Mouse (Mus musculus) stomach, postnatal 0 days (tissue): ENCODE measurements around the gene Nkiras1. TPM values are rescaled to one million over a fixed set of nuclear protein-coding genes. Genes with fewer than 3 reads are reported as not detected.
A peak's percentile ranks its signal among the peaks of the same experiment; 100 is the strongest.

Experiments used
- ATAC-seq: fragments of 200-750 bp; cut with Nextera tagmentation; 2 replicates; pipeline ENCODE4 v1.8.0; 2017; ENCODE audit not compliant: low FRiP score, low TSS enrichment
- DNase-seq: peaks from one replicate; pipeline ENCODE4 v3.0.0-alpha.2; 2016; ENCODE audit warnings: low spot score
- H3K27ac ChIP-seq: fragments of 300-500 bp; sonication (generic); replicated peaks from 2 replicates; pipeline ENCODE4 v1.5.1; 2014; ENCODE audit warnings: mild to moderate bottlenecking, control low read depth
- H3K27me3 ChIP-seq: fragments of 300-500 bp; sonication (generic); 2 replicates; pipeline ENCODE4 v1.6.1; 2014; ENCODE audit warnings: low read length; ENCODE audit not compliant: control insufficient read depth, insufficient read depth
- H3K36me3 ChIP-seq: fragments of 300-500 bp; sonication (generic); 2 replicates; pipeline ENCODE4 v1.6.1; 2014; ENCODE audit warnings: low read length, mixed read lengths; ENCODE audit not compliant: control insufficient read depth, insufficient read depth
- H3K4me1 ChIP-seq: fragments of 300-500 bp; sonication (generic); replicated peaks from 2 replicates; pipeline ENCODE4 v1.6.1; 2014; ENCODE audit warnings: antibody characterized with exemption; ENCODE audit not compliant: control insufficient read depth, insufficient read depth
- H3K4me2 ChIP-seq: fragments of 300-500 bp; sonication (generic); replicated peaks from 2 replicates; pipeline ENCODE4 v1.6.1; 2014; ENCODE audit warnings: low read depth, mild to moderate bottlenecking, control low read depth, moderate library complexity
- H3K4me3 ChIP-seq: fragments of 300-500 bp; sonication (generic); 2 replicates; pipeline ENCODE4 v1.5.1; 2014; ENCODE audit warnings: low read depth, low read length, control low read depth
- H3K9ac ChIP-seq: fragments of 300-500 bp; sonication (generic); 2 replicates; pipeline ENCODE4 v1.6.1; 2014; ENCODE audit warnings: mild to moderate bottlenecking, low read length, control low read depth, mixed read lengths
- H3K9me3 ChIP-seq: fragments of 300-500 bp; sonication (generic); 2 replicates; pipeline ENCODE4 v1.6.1; 2016; ENCODE audit warnings: low read length; ENCODE audit not compliant: control insufficient read depth
- CTCF ChIP-seq: IDR thresholded peaks from 2 replicates; pipeline ENCODE4 v1.5.1; 2016; ENCODE audit warnings: antibody characterized with exemption, low read depth, mild to moderate bottlenecking, moderate library complexity
- EP300 ChIP-seq: optimal IDR thresholded peaks from 2 replicates; pipeline ENCODE3; 2016; ENCODE audit warnings: antibody characterized with exemption
- WGBS: fragments of 180-500 bp; shearing (Covaris S2); extraction: QIAGEN DNeasy Blood & Tissue Kit; methylation state at CpG from one replicate; pipeline ENCODE4 v1.1.7; 2014; 5-methylcytosine and 5-hydroxymethylcytosine counted together
- polyA plus RNA-seq: library from polyadenylated mRNA; unstranded; fragments of >200 nt; fragmentation: Nextera tagmentation; extraction: Ambion mirVana; gene quantifications from 2 replicates; pipeline ENCODE4 v1.2.1, GENCODE M21; 2015

The Nkiras1 gene
- polyA plus RNA-seq, 1 experiment from 2014 or later: 15.9 TPM

- H3K9me3 ChIP-seq: no peaks in the 10 kb centered on the region
- H3K27me3 ChIP-seq: no peaks in the 10 kb centered on the region
- H3K9ac ChIP-seq: peak overlapping the region; percentile 69; the same call in 1 of the 2 replicates
- peak overlapping the region; percentile 94 for H3K4me3 ChIP-seq
- H3K4me1 ChIP-seq: no peaks in the 10 kb centered on the region
- WGBS: 1% methylated on average over 6 of the region's 7 CpGs
- H3K4me2 ChIP-seq: peak overlapping the region; percentile 51
- no peak for TF ChIP-seq EP300
- TF ChIP-seq CTCF: no peak
- H3K36me3 ChIP-seq: no peaks in the 10 kb centered on the region
- no peak for ATAC-seq
- H3K27ac ChIP-seq: no peak overlapping the region; the same call in 1 of the 2 replicates
- DNase-seq: peak; percentile 16
Measured at GRCm38 (mm10) chr14:18271666-18272065, 730 bp downstream of the Nkiras1 start.

GRCm38 (mm10) chr14:18274526-18274925, 3.6 kb downstream of the Nkiras1 start:
- 61% methylated on average over 1 of the region's 1 CpGs for WGBS
- no peaks in the 10 kb centered on the region for H3K9me3 ChIP-seq
- ATAC-seq: no peak
- H3K27me3 ChIP-seq: no peaks in the 10 kb centered on the region
- DNase-seq: no peak
- no peaks in the 10 kb centered on the region for H3K4me1 ChIP-seq
- H3K27ac ChIP-seq: no peak overlapping the region
- H3K36me3 ChIP-seq: peaks cover 10% of the 10 kb centered on the region
- H3K4me2 ChIP-seq: no peak overlapping the region
- no peak overlapping the region for H3K4me3 ChIP-seq
- TF ChIP-seq CTCF: no peak
- no peak for TF ChIP-seq EP300
- no peak overlapping the region for H3K9ac ChIP-seq

DNA sequence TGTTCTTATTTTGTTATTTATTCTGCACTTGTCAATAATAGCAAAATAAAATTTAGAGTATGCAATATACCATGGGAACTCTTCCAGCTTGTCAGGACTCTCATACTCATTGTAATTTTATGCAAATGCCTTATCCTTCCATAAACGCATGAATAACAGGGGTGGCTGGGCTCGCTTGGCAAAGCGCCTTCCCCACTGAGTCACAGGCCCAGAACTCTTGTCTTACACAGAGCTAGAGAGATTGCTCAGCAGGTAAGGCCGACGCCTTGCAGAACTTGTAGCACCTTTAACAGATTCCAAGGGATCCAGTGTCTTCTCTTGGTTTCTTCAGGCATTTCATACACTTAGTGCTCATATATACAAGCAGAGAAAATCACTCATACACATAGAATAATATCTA, 9.4 kb downstream of the Nkiras1 start:
- no peaks in the 10 kb centered on the region for H3K27me3 ChIP-seq
- H3K9me3 ChIP-seq: no peaks in the 10 kb centered on the region
- H3K27ac ChIP-seq: no peak overlapping the region
- H3K9ac ChIP-seq: no peak overlapping the region
- H3K36me3 ChIP-seq: peaks cover 12% of the 10 kb centered on the region
- no peak for DNase-seq
- 68% methylated on average over 5 of the region's 5 CpGs for WGBS
- H3K4me1 ChIP-seq: no peaks in the 10 kb centered on the region
- ATAC-seq: no peak
- H3K4me2 ChIP-seq: no peak overlapping the region
- no peak overlapping the region for H3K4me3 ChIP-seq
- no peak for TF ChIP-seq CTCF
- no peak for TF ChIP-seq EP300

- Histone ChIP-seq H3K4me2 (no peak overlapping the region), H3K4me1 (no peaks in the 10 kb centered on the region), H3K27ac (no peak overlapping the region), H3K9ac (no peak overlapping the region), H3K4me3 (no peak overlapping the region), H3K9me3 (no peaks in the 10 kb centered on the region), H3K27me3 (no peaks in the 10 kb centered on the region), H3K36me3 (peaks cover 3% of the 10 kb centered on the region; the same call in 1 of the 2 replicates)
- 78% methylated on average over 2 of the region's 2 CpGs for WGBS
- no peak for ATAC-seq
- TF ChIP-seq EP300 (no peak), CTCF (peak; percentile 74)
- DNase-seq: no peak
Measured at GRCm38 (mm10) chr14:18284581-18284980, 13.6 kb downstream of the Nkiras1 start.

GRCm38 (mm10) chr14:18285476-18285875, 14.5 kb downstream of the Nkiras1 start:
- H3K27me3 ChIP-seq: no peaks in the 10 kb centered on the region
- no peak overlapping the region for H3K4me3 ChIP-seq
- TF ChIP-seq EP300 (no peak), CTCF (no peak)
- H3K9me3 ChIP-seq: no peaks in the 10 kb centered on the region
- H3K4me2 ChIP-seq: no peak overlapping the region
- H3K36me3 ChIP-seq: peaks cover 5% of the 10 kb centered on the region; the same call in 1 of the 2 replicates
- ATAC-seq (no peak; the same call in 1 of the 2 replicates), DNase-seq (no peak)
- no peak overlapping the region for H3K9ac ChIP-seq
- WGBS: 68% methylated on average over 3 of the region's 3 CpGs
- no peak overlapping the region for H3K27ac ChIP-seq
- H3K4me1 ChIP-seq: no peaks in the 10 kb centered on the region

- Histone ChIP-seq H3K4me3 (no peak overlapping the region), H3K4me1 (no peaks in the 10 kb centered on the region), H3K9ac (no peak overlapping the region), H3K36me3 (peaks cover 5% of the 10 kb centered on the region; the same call in 1 of the 2 replicates), H3K27me3 (no peaks in the 10 kb centered on the region), H3K27ac (no peak overlapping the region; the same call in 1 of the 2 replicates), H3K4me2 (no peak overlapping the region), H3K9me3 (no peaks in the 10 kb centered on the region)
- TF ChIP-seq CTCF (no peak), EP300 (no peak)
- DNase-seq (no peak), ATAC-seq (no peak)
- 93% methylated on average over 2 of the region's 2 CpGs for WGBS
Measured at GRCm38 (mm10) chr14:18286441-18286840, 15.5 kb downstream of the Nkiras1 start.
